Mouse (Mus musculus): ENCODE measurements around the gene Gm20388.

Gene Gm20388

DNA sequence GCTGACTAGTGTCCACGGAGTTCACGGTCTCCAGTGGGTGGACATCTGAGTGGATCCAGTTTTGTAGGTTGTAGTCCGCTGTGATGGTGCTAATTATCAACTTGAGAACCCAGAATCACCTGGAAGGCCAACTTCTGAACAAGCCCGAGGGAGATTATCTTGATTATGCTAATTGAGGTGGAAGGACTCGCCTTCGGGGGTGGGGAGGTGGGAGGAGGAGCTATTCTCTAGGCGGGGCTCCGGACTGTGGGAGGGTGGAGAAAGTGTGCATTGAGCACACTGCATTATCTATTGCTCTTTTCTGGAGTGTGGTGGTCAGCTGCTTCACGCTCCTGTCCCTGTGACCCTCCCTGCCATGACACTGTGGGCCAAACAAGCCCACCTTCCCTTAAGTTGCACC is 2961.0 kb downstream of the Gm20388 start:
- peak in 1 of 2 experiments; percentile 8 for DNase-seq

DNA sequence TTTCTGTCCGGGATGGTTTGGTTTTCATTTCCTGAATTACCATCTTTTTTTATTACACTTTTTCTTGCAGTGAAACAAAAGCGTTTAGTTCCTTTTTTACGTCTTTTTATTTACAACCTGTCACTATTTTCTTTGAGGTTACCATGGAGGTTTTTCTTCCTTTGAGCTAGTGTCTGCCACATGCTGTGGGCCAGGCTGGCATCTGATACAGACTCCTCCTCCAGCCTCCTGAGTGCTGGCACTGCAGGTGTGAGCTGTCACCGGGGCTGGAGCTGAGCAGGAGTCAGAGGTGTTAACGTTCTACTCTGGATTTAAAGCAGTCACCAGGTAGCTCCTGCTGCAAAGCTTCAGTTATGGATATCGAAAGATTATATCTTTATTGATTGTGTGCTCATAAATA is 2962.5 kb downstream of the Gm20388 start:
- peak; percentile 73 to 84 for DNase-seq

DNA sequence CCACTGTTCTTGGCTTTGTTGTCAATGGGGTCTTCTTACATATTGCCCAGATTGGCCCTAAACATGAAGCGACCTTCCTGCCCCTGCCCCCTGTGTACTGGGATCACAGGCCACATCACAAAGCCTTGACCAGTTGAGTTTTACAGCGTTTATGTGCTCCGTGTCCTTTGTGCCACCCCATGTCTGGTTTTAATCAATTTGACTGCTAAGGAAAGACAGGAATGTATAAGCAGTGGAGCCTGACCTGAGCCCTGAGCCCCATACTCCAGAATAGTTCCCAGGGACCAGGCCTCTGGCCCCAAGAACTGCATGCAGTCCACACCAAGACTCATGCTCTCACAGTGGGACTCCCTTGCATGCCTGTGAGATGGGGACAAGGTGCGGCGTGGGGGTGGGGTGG is 2964.5 kb downstream of the Gm20388 start:
- no peak for DNase-seq

DNA sequence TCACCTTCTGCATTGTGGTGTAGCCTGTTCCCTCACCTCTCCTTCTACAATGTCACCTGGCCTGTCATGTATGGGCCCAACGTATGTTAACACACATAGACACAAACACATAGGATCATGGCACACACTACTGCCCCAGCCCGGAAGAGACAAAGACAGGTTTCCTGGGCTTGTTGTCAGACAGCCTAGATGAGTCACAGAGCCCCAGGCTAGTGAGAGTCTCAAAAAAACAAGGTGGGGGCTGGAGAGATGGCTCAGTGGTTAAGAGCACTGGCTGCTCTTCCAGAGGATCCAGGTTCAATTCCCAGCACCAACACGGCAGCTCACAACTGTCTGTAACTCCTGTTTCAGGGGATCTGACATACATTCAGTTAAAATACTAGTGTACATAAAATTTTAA is 2967.6 kb downstream of the Gm20388 start:
- no peak for DNase-seq

DNA sequence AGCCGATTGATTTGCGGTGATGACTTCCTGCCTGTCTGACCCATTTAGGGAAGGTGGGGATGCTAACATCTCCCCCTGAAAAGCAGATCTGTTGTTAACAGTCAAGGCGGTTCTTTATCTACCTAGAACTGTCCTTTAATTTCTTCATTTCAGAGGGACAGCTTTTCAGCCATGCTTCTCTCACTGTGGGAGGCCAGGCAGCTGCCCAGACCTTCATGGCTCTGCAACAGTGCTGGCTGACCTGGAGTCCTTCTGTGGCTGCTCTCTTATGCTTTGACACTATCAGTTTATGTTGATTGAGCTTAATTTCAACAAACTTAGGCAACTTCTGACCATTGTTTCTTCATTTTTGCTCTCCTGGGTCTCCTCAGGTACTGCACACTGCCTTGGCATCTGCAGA is 2969.7 kb downstream of the Gm20388 start:
- DNase-seq, result peak; percentile 69 to 78

DNA sequence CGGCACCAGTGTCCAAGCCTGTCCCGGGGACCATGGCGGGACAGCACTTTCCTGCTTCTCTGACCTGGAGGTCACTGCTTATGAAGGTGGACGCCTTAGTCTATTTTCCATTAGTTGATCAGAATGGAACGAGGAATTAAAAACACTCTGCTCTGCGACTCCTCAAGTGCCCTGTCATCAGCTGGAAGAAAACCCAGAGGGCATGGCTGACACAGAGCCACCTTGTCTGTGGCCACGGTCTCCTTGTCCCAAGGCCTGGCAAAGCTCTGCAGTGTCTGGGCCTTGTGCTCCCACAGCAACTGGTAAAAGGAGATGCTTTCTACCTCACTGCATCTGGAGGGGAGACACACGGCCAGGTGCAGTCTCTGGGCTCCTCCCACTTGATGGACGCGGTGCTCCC is 2973.0 kb downstream of the Gm20388 start:
- DNase-seq, result no peak

DNA sequence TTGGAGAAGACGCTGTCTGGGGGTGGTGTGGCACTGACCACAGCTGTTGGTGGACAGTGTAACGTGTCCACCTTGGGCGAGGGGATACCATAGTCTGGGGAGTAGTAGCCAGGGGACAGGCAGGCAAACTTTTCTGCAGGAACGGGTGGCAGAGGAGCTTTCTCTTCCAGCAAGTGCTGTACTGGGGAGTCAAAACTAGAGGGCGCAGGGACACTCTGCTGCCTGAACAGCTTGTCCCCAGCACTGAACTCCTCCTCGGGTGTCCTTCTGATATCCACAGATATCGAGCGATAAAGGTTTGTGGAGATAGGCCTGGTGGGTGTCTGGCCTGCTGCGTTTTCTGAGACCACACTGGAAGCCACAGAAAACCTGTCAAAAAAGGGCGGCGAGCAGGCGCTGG is 2980.8 kb downstream of the Gm20388 start:
- DNase-seq, result no peak

DNA sequence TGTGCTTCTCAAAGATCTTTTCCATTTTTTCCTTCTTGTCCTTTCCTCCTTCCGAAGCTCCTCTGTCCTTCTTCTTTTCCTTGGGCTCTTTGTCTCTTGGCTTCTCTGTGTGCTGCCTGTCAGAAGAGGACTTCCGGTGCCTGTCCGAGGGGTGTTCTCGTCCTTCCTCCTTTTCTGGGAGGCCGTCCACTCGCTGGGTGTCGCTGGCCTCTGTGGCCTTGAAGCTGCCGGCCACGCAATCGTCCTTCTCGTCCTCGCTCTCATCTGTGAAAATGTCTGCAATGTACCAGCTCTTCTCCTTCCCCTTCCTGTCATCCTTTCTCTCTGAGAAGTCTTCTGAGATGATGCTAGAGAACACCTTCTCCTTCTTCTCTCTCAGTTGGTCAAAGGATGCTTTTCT is 2982.8 kb downstream of the Gm20388 start:
- DNase-seq, result no peak

DNA sequence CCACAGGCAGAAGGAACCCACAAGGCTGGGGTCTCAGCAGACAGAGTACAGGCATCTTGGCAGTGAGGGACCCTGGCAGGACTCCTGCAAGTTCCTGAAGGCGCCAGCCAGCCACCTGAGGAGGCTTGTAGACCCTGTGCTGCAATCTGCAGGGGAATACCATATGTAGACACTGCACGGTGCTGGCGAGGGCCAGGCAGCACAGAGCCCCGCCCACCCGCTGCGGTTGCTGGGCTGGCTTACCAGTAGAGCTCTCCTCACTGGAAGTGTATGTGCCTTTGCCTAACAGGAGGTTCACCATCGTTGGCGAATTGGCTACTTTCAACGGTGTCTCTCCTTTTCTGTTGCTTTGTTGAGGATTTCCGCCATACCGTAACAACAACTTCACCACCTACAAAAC is 2985.7 kb downstream of the Gm20388 start:
- DNase-seq, result peak in 1 of 2 experiments; percentile 56

DNA sequence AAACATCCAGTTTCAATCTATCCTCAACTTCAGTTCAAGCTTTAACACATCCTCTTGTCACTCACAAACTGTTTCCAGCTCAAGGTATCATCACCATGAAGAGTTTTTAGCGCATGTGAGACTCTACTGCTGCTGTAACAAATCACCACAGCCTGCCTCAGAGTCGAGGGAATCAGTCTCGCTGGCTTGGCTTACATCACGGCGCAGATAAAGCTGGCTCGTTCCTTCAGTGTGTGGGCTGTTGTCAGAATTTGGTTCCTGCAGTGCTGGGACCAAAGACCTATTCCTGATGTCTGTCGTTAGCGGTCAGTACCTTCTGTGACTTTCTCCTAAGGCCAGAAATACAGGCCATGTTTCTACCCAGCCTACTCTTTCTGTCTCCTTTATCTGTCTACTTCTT is 2986.6 kb downstream of the Gm20388 start:
- no peak for DNase-seq

DNA sequence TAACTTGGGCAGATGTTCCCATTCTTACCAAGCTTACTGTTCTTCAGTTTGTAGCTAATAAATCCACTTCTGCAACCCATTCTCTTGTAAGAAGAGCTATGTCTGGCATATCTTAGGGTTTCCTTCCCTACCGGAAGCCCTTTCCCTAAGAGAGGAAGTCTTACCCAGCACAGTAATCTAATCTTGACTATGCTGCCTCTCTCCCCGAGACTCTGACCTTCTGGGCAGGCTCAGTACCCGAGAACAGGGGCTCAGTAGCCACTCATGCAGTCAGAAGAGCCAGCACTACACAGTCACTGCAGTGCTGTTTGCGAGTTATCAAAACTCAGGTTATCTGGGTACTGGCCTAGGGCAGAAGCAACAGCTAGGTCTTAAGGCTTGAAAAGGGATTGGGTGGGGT is 2987.4 kb downstream of the Gm20388 start:
- DNase-seq, result no peak

DNA sequence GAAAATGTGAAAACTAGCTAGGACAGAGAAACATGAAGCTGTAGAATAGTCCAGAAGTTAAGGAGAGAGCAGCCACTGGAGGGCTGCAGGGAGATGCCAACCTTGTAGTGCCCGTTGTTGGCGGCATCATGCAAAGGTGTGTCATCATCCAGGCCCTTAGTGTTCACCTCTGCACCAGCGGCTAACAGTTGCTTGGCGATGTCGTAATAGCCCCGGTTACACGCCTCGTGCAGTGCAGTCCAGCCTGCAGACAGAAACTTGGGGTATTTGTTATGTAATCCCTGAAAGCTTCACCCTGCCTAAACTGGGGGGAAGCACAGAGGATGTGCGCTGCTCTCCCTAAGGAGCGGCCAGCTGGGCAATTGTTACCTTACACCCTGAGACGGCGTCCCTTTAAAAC is 2987.8 kb downstream of the Gm20388 start:
- no peak for DNase-seq

DNA sequence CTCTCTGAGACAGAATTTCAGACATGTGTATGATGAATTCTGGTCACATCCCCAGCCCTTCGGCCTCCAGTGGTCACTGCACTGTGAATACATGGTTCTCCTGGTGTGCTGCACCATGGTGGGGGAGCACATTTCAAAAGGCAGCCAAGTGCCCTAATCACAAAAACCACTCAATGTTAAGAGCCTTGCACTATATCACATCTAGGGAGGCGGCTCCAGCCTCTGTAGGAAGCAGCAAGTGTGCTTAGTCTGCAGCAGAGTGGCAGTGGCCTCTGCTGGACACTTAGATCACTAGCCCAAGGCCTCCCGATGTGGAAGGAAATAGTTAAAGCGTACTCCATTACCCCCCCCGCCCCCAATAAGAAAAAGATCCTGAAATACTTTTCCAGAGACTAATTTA is 2988.4 kb downstream of the Gm20388 start:
- no peak for DNase-seq

DNA sequence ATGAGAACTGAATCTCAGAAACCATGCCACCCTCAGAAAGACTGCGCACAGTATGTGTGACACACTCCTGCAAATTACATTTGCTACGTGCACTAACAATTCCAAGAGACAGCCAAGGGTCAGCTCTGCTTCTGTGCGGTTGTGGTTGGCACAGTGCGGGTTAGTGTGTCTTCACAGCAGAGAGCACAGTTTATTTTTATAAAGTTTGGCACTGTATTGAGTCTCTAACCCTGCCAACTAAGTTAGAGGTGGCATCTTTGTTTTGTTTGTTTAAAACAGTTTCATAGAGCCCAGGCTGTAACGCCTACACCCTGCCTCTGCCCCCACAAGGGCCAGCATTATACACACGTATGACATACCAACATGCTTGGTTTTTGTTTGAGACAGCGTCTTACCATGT is 2990.8 kb downstream of the Gm20388 start:
- no peak for DNase-seq

DNA sequence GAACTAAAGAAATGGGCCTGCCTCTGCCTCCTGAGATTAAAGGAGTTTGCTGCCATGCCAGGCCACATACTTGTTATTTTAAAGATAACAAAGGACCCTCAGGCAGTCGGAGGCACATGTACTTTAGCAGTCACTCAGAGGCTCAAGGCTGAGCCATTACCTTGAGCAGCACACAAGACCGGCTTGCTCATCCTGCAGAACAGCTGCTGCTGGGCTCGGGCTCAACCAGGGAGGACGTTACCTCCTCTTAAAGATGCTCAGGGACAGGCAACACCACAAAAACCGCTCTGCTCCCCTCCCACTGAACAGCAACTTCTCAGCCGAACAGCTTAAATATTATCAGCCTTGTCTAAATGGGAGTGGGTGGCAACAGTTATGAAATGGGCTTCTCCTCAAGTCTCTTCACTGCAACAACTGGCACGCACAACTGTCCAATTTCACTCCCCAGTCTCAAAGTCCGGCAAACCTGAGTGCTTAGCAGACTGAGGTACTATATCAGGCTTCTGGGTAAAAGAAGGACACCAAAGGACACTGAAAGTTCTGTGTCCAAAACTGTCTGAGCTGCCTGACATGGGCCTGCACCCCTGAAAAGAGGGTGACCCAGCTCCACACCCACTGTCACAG is 2991.4 kb downstream of the Gm20388 start:
- DNase-seq, result no peak

DNA sequence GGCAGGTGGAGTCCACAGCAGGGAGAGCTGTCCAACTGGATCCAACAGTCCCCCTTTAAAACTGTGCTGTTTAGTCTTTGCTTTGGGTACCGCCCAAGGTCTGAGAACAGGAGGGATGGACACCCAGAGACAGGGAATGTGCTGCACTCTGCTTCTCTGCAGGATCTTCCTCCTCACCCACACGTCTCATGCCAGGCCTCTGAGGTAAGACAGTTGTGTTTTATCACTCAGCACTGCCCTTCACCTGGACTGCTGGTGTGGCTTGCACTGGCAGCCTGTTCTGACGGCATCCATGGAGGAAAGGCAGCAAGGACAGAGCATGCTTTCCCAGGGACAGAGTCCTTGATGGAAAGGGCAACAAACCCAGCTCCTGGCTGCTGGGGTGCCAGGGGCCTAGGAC is 2991.9 kb downstream of the Gm20388 start:
- peak; percentile 42 to 56 for DNase-seq

DNA sequence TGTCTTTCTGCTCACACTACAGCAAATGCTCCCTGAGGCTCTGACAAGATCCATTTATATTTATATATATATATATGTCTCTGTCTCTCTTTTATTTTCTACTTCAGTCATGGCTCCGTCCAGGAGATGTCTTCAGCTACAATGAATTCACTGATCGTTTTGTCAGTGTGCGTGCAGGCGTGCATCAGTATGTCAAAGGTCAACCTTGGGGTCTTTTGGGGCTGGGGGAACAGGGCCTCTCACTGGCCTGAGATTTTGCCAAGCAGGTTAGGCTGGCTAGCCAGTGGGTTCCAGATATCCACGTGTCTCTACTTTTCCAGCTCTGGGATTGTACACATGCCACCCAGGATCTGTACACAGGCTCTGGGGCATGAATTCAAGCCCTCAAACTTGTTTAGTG is 2992.4 kb downstream of the Gm20388 start:
- no peak for DNase-seq

DNA sequence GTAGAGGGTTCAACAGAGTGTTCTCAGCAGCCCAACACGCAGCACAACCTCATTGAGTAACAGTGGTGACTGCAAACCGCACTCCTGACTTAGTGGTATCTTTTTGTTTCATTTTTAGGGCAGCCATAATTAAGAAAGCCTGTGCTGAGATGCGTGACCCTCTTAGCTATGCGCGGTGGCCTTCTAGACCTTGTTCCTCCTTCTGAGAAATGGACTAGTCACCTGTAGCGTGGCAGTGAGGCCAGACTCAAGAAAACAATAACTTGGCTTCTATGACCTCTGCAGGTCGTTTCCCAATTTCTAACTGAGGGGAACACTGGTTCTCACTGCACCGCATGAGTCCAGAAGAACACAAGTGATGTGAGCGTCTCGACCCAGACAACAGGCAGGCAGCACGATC is 2993.9 kb downstream of the Gm20388 start:
- DNase-seq, result no peak

DNA sequence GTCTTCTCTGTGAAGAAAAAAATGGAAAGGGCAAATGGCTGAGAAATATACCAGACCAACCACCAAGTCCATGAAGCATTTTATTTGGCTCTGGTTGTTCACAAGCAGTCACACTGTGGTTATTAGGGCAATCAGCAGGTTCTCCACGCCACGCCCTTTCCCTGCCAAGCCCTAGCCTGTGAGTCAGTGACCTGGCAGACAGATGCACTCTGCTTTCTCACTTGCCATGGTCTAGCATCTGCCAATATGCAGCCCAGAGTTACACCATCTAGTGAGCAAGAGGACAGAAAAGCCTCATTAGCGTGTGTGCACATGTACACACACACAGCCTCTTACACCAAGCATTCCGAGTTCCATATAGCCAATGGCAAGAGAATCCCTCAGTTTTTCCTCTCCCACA is 2994.7 kb downstream of the Gm20388 start:
- DNase-seq, result peak; percentile 62 to 73

DNA sequence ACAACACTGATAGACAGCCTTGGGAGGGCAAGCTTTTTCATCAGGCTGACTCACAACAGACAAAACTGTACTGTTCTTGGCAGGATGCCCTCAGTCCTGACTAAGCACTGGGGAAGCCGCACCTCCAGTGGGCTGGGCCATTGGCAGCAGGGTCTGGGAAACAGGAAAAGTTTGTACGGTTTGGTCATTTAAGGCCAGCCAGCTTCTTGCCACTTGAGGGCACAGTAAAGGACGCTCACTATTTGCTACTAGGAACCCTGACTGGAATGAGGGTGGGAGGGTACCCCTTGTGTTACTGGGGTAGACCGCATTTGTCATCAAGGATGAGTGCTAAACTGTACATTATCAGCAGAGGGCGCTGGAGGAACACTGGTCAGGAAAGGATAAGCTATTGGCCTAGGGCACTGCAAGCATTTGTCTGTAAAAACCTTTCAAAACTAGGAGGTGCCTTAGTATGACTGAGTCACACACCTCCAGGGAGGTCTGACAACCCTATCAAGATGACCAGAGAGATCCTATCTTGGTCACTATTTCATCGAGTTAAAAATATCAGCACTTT is 2995.9 kb downstream of the Gm20388 start:
- peak; percentile 86 to 90 for DNase-seq

DNA sequence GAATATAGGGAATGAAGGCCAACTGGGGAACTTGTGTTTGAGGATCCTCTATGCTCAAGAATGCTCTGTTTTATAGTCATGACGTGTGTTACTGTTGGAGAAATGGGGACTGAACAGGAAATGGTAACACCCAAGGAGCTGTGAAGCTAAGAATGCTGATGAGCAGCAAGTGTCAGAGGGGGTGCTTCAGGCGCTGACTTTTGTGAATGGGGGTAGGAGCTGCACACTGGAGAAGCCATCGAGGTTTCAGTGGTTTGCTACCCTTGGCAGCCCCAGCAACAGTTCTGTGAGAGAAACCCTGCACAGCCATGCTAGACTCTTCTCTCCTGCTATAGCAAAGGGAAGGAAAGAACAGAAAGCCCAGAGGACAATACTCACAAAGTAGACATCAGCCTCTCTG is 3001.5 kb downstream of the Gm20388 start:
- DNase-seq, result no peak

DNA sequence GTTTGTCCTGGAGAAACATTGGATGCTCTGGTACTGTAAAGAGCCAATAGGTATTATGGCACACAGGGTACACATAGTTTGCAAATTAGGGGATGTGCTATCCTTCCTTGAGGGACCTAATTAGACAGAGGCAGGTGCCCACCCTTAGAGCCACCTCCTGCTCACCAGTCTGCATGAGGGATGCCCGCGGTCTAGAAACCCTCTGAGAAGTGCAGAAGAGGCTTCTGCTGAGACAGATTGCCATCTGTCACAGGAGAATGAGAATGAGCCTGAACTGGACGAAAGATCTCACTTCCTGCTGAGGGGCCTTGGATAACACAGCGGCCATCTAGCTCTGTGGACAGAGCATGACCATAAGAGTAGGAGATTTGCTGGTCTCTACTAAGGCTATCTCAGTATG is 3002.2 kb downstream of the Gm20388 start:
- DNase-seq, result peak; percentile 65 to 68

DNA sequence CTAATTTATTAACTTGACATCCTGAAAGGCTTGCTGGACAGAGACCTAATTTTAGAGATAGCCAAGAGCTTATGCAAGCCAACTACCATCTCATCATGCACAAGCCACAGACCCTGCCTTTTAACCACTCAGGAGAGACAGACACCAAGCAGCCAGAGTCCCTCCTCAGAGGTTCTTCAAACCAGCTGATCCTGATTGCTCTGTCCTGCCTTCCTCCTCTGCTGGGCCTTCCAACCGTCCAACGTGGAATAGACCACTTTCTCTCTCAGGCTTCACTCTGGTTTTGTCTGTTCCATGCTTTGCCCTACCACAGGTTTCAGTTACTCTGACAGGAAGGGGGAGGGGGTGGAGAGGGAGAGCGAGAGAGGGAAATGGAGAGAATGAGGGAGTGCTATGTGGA is 3006.1 kb downstream of the Gm20388 start:
- no peak for DNase-seq

DNA sequence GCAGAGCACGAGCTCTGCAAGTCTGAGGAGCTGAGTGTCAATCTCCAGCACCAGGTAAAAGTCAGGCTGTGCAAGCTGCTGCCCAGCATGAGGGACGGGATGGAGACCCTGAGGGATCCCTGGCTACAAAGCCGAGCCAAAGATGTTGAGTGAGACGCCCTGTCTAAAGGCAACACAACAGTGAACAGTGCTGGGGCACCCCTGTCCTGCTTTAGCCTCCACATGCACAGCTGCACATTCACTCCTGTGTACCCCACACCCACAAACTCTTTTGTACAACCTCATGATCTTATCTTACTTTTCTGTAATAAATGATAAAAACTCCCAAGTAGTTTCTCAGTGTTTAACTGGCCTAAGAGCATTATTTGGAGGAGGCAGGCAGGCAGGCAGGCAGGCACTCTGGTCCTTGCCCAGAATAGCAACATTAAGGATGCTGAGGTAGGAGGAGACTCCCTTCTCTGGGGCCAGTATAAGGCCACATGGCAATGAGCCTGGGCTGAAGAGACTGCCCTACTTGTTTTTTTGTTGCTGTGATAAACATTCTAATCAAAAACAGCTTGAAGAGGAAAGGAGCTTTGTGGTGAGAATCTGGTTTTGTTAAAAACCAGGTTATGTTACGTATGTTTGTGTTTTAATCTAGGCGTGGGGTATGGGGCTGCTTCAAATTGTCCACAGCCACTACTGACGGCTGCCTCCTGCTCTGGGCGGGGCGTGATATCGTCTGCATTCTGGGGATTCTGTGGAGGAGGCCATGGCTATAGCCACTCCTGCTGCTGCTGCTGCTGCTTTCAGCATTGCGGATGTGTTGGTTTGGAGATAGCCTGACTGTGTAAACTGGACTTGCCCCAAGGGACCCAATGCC is 3007.1 kb downstream of the Gm20388 start:
- peak; percentile 49 to 57 for DNase-seq
